Mouse (Mus musculus): Measurements from ENCODE around the gene Rxra. TPM values are rescaled to one million over a fixed set of nuclear protein-coding genes. Genes with fewer than 3 reads are reported as not detected.

The Rxra gene
- 11.1 and 11.2 TPM in 2 replicates for polyA plus RNA-seq (2016; fragmentation: Nextera tagmentation; extraction: Ambion mirVana)

GRCm38 (mm10) chr2:27676106-27676477 is at the start of gene Rxra:
TSS of gene Rxra (plus strand) at chr2:27676440.
- Histone ChIP-seq H3K4me3 (peak within 1 kb of the TSS; percentile 88), H3K9me3 (replicated peaks) (no peaks in the 10 kb centered on the region), H3K4me2 (replicated peaks) (peak within 1 kb of the TSS; percentile 86), H3K9ac (peak within 1 kb of the TSS; percentile 93), H3K4me1 (peaks cover 58% of the 10 kb centered on the region), H3K27ac (peak within 1 kb of the TSS; percentile 95), H3K36me3 (no peaks in the 10 kb centered on the region), H3K27me3 (0 out of 2 replicates have a peak, but pooled peaks cover 3% of the 10 kb centered on the region)
- WGBS, result 3% methylated on average over 16 of the region's 16 CpGs
- ATAC-seq (ENCODE audit: low FRiP score), result no peak

- Histone ChIP-seq H3K9me3 (replicated peaks) (no peaks in the 10 kb centered on the region), H3K9ac (no peak overlapping the region), H3K4me2 (replicated peaks) (no peak overlapping the region), H3K4me1 (peaks cover 5% of the 10 kb centered on the region), H3K4me3 (no peak overlapping the region), H3K27ac (no peak overlapping the region), H3K36me3 (no peaks in the 10 kb centered on the region), H3K27me3 (no peaks in the 10 kb centered on the region)
- ATAC-seq (ENCODE audit: low FRiP score), result no peak
- 56% methylated on average over 1 of the region's 1 CpGs for WGBS
Observed at GRCm38 (mm10) chr2:27626604-27627003, 49.6 kb upstream of the Rxra start.

GRCm38 (mm10) chr2:27630601-27631285 is 45.5 kb upstream of the Rxra start:
- Histone ChIP-seq H3K9ac (no peak overlapping the region), H3K4me3 (no peak overlapping the region), H3K36me3 (no peaks in the 10 kb centered on the region), H3K4me1 (peaks cover 16% of the 10 kb centered on the region), H3K9me3 (replicated peaks) (no peaks in the 10 kb centered on the region), H3K27me3 (no peaks in the 10 kb centered on the region; the same call in 1 of the 2 replicates), H3K4me2 (replicated peaks) (no peak overlapping the region), H3K27ac (no peak overlapping the region)
- no peak for ATAC-seq (ENCODE audit: low FRiP score)
- WGBS, result 91% methylated on average over 3 of the region's 3 CpGs

DNA sequence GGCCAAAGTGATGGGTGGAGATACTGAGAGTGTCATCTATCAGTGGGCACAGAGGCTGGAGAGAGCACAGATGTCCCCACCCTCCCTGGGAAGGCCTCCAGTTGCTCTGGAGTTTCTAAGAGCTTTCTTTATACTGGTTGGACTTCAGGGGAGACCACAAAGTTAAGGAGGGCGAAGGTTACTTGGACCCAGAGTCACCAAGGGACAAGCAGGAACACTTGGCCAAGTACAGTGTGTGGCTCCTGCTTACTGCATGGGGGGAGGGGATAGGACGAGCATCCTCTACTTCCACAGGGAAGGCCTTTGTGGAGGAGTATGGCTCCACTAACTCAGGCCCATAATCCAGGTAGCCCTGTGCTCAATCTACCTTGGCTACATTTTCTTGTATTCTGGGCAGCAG is 42.8 kb upstream of the Rxra start:
- Histone ChIP-seq H3K27me3 (no peaks in the 10 kb centered on the region; the same call in 1 of the 2 replicates), H3K9ac (no peak overlapping the region), H3K4me2 (replicated peaks) (no peak overlapping the region), H3K4me3 (no peak overlapping the region), H3K27ac (no peak overlapping the region; the same call in 1 of the 2 replicates), H3K4me1 (peaks cover 17% of the 10 kb centered on the region), H3K36me3 (no peaks in the 10 kb centered on the region), H3K9me3 (replicated peaks) (no peaks in the 10 kb centered on the region)
- WGBS, result 68% methylated on average over 2 of the region's 2 CpGs
- ATAC-seq (ENCODE audit: low FRiP score), result no peak

DNA sequence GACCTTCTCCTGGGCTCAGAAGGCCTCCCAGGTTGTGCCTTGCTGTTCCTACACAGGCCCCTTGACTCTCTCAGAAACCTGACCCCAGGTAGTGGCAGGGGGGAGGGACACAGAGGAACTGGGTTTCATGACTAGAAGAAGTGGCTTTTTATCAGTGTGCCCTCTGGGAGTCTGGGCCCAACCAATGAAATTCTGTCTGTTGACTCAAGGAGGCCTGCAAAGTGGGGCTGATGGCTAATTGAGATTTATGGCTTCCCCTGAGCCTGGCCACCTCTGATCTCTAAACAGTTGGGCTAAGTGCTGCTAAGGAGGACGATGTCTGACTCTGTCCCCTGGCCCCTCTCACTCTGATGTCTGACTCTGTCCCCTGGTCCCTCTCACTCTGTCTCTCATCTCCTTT is 42.2 kb upstream of the Rxra start:
- 30% methylated on average over 1 of the region's 1 CpGs for WGBS
- Histone ChIP-seq H3K36me3 (no peaks in the 10 kb centered on the region), H3K4me1 (peaks cover 17% of the 10 kb centered on the region), H3K9me3 (replicated peaks) (no peaks in the 10 kb centered on the region), H3K4me2 (replicated peaks) (no peak overlapping the region), H3K4me3 (no peak overlapping the region), H3K27ac (no peak overlapping the region; the same call in 1 of the 2 replicates), H3K27me3 (no peaks in the 10 kb centered on the region; the same call in 1 of the 2 replicates), H3K9ac (no peak overlapping the region)
- ATAC-seq (ENCODE audit: low FRiP score), result no peak

DNA sequence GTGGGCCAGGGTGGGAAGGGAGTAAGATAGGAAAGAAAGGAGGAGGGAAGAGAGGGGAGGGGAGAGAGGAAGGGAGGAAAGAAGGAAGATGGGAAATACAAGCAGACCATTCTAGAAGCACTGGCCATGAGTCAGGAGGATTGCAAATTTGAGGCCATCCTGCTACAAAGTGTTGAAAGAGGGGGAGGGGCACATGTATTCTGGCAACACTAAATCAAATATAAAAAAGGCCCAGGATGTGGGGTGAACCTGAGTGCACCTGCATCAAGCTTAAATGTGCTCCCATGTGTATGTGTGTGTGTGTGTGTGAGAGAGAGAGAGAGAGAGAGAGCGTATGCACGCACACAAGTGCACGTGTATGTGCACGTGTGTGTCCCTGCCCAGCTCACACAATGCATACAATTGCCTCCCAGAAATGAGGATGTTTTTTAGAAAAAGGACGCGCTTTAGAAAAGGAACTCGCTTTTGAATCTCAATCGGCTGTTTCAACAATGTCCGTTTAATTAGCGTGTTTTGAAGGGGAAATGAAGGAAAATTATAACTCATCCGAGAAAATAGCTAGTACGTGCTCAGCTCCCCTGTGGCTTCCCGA is 41.0 kb upstream of the Rxra start:
- Histone ChIP-seq H3K27ac (no peak overlapping the region), H3K4me1 (peaks cover 17% of the 10 kb centered on the region), H3K4me3 (no peak overlapping the region), H3K9me3 (replicated peaks) (no peaks in the 10 kb centered on the region), H3K36me3 (no peaks in the 10 kb centered on the region), H3K27me3 (no peaks in the 10 kb centered on the region; the same call in 1 of the 2 replicates), H3K9ac (no peak overlapping the region), H3K4me2 (replicated peaks) (no peak overlapping the region)
- ATAC-seq (ENCODE audit: low FRiP score), result no peak
- WGBS, result 78% methylated on average over 13 of the region's 13 CpGs

DNA sequence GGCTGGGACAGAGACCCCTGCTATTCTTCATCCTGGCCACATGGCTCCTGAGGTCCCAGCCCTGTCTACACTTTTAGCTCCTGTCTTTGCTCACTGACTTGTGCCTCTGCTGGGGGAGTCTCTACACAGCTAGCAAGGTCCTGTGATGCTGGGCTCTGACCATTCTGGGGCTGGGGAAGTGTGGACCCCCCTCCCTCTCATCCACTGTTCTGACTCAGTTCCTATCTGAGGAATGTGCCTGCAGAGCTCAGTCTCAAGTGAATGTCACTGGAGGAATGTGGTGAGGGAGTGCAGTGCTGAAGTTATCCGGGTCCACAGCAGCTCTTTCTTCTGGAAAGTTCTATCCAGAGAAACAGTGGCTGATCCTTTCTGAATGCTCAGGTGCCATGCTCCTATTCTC is 39.4 kb upstream of the Rxra start:
- Histone ChIP-seq H3K27ac (no peak overlapping the region), H3K36me3 (no peaks in the 10 kb centered on the region), H3K4me3 (no peak overlapping the region), H3K27me3 (no peaks in the 10 kb centered on the region; the same call in 1 of the 2 replicates), H3K4me2 (replicated peaks) (no peak overlapping the region), H3K4me1 (peaks cover 31% of the 10 kb centered on the region), H3K9me3 (replicated peaks) (no peaks in the 10 kb centered on the region), H3K9ac (no peak overlapping the region)
- 68% methylated on average over 1 of the region's 1 CpGs for WGBS
- ATAC-seq (ENCODE audit: low FRiP score), result no peak

- Histone ChIP-seq H3K4me3 (no peak overlapping the region), H3K9me3 (replicated peaks) (no peaks in the 10 kb centered on the region), H3K4me1 (peaks cover 32% of the 10 kb centered on the region), H3K9ac (no peak overlapping the region), H3K27me3 (no peaks in the 10 kb centered on the region; the same call in 1 of the 2 replicates), H3K27ac (no peak overlapping the region), H3K4me2 (replicated peaks) (no peak overlapping the region), H3K36me3 (no peaks in the 10 kb centered on the region)
- ATAC-seq (ENCODE audit: low FRiP score), result no peak
- WGBS, result 87% methylated on average over 8 of the region's 8 CpGs
Observed at GRCm38 (mm10) chr2:27637281-27637896, 38.9 kb upstream of the Rxra start.

- Histone ChIP-seq H3K4me3 (no peak overlapping the region), H3K9ac (no peak overlapping the region), H3K9me3 (replicated peaks) (no peaks in the 10 kb centered on the region), H3K4me1 (peaks cover 26% of the 10 kb centered on the region), H3K27me3 (no peaks in the 10 kb centered on the region), H3K27ac (no peak overlapping the region), H3K4me2 (replicated peaks) (no peak overlapping the region), H3K36me3 (no peaks in the 10 kb centered on the region)
- 84% methylated on average over 5 of the region's 5 CpGs for WGBS
- ATAC-seq (ENCODE audit: low FRiP score), result no peak
Observed at GRCm38 (mm10) chr2:27639631-27640334, 36.5 kb upstream of the Rxra start.

- Histone ChIP-seq H3K27ac (peak overlapping the region; percentile 72), H3K9ac (no peak overlapping the region), H3K36me3 (no peaks in the 10 kb centered on the region), H3K9me3 (replicated peaks) (no peaks in the 10 kb centered on the region), H3K4me1 (peaks cover 18% of the 10 kb centered on the region), H3K4me3 (no peak overlapping the region), H3K27me3 (peaks cover 2% of the 10 kb centered on the region; the same call in 1 of the 2 replicates), H3K4me2 (replicated peaks) (no peak overlapping the region)
- peak; percentile 89 for ATAC-seq (ENCODE audit: low FRiP score)
- 41% methylated on average over 3 of the region's 3 CpGs for WGBS
Observed at GRCm38 (mm10) chr2:27640900-27641479, 35.2 kb upstream of the Rxra start.

- no peaks in the 10 kb centered on the region for H3K9me3 ChIP-seq (replicated peaks)
- H3K4me2 ChIP-seq (replicated peaks), result no peak overlapping the region
- no peak overlapping the region for H3K4me3 ChIP-seq
- WGBS, result 35% methylated on average over 5 of the region's 5 CpGs
- no peak for ATAC-seq (ENCODE audit: low FRiP score)
- H3K36me3 ChIP-seq, result no peaks in the 10 kb centered on the region
- H3K9ac ChIP-seq, result no peak overlapping the region
- H3K27ac ChIP-seq, result no peak overlapping the region
- peaks cover 5% of the 10 kb centered on the region for H3K27me3 ChIP-seq
- H3K4me1 ChIP-seq, result peaks cover 21% of the 10 kb centered on the region
Observed at GRCm38 (mm10) chr2:27644547-27645120, 31.6 kb upstream of the Rxra start.
